Mouse (Mus musculus) heart, adult 2 months (tissue): ENCODE results near the gene Eif2b4.
"Not testable (repeated sequence)": the region's sequence is repeated elsewhere in the genome, so short reads cannot be mapped to it uniquely, and the experiment has no call there.

Source experiments
- CTCF ChIP-seq: fragments of 200-600 bp; IDR thresholded peaks from 2 replicates; pipeline ENCODE4 v1.8.1; 2022; ENCODE audit warnings: antibody characterized with exemption, mild to moderate bottlenecking, moderate library complexity
- EP300 ChIP-seq: fragments of 200-500 bp; IDR thresholded peaks from 2 replicates; pipeline ENCODE4 v1.6.1; 2011; ENCODE audit warnings: low read depth, low read length, control low read depth; ENCODE audit not compliant: insufficient read depth
- POLR2A ChIP-seq: fragments of 200-500 bp; IDR thresholded peaks from 2 replicates; pipeline ENCODE4 v1.6.1; 2011; ENCODE audit warnings: mild to moderate bottlenecking, low read depth, low read length, control low read depth; ENCODE audit not compliant: insufficient read depth

GRCm38 (mm10) chr5:31216554-31216953 is 23.3 kb upstream of the Eif2b4 start:
- not testable (repeated sequence) for TF ChIP-seq CTCF, EP300, POLR2A
